ENCODE assay signal across 10 mouse cellular contexts in genomic region chr6:88976994-88977393, GRCm38 (mm10).
DNase-seq lines count a peak whose midpoint lies in the region; ATAC-seq lines count a peak whose summit lies in the region.
"Had no signal": no experiment of that assay in that cellular context is flagged by ENCODE, and none has a peak within 500 bp of the region (broad histone marks: within the 10 kb centered on the region; RNA-seq: fewer than 3 reads in every experiment).

No protein-coding gene starts in this region.

- peak overlapping the region; percentile 84 for H3K27ac ChIP-seq in hindbrain, embryonic 11.5 days (ENCODE audit: low read depth, low read length)
- peak overlapping the region; percentile 80 for H3K27ac ChIP-seq in midbrain, embryonic 15.5 days
- H3K27ac ChIP-seq: liver, embryonic 14.5 days had no signal

- H3K27me3 ChIP-seq in hindbrain, embryonic 11.5 days (ENCODE audit: control insufficient read depth, insufficient read depth, low read length), result no peaks in the 10 kb centered on the region
- H3K27me3 ChIP-seq in midbrain, embryonic 15.5 days (replicated peaks), result no peaks in the 10 kb centered on the region

- DNase-seq in adrenal gland, postnatal 14 days, result peak; percentile 33
- DNase-seq in adrenal gland, postnatal 25 days, result no peak
- DNase-seq in embryo, embryonic 10.5 days (ENCODE audit: low spot score), result peak; percentile 68
- DNase-seq in hindbrain, embryonic 11.5 days (ENCODE audit: low spot score), result peak; percentile 76
- DNase-seq in urinary bladder, postnatal 4 days (ENCODE audit: low spot score in 2 of 2), result no peak
- DNase-seq: gastrocnemius, postnatal 10 days had no signal

- H3K4me3 ChIP-seq in hindbrain, embryonic 11.5 days (ENCODE audit: low read depth, low read length), result no peak overlapping the region
- H3K4me3 ChIP-seq in midbrain, embryonic 15.5 days, result no peak overlapping the region

- WGBS in hindbrain, embryonic 11.5 days, result 0% methylated on average over 8 of the region's 8 CpGs
- WGBS in midbrain, embryonic 15.5 days, result 5% methylated on average over 8 of the region's 8 CpGs

- no peaks in the 10 kb centered on the region for H3K36me3 ChIP-seq in hindbrain, embryonic 11.5 days (ENCODE audit: control insufficient read depth, insufficient read depth, low read length)
- H3K36me3 ChIP-seq in midbrain, embryonic 15.5 days (replicated peaks), result no peaks in the 10 kb centered on the region

- ATAC-seq in hindbrain, embryonic 11.5 days (ENCODE audit: low FRiP score), result no peak
- no peak; the same call in 1 of the 2 replicates for ATAC-seq in midbrain, embryonic 15.5 days (replicated peaks)
- no peak for ATAC-seq in inflammation-experienced regulatory T-cells, adult 6 months
- no peak for ATAC-seq in frontal cortex, adult (ENCODE audit: low TSS enrichment)

- H3K9ac ChIP-seq in hindbrain, embryonic 11.5 days (ENCODE audit: low read depth, low read length), result peak overlapping the region; percentile 5
- no peak overlapping the region for H3K9ac ChIP-seq in midbrain, embryonic 15.5 days
- H3K9ac ChIP-seq: liver, embryonic 14.5 days had no signal

- H3K4me2 ChIP-seq in hindbrain, embryonic 11.5 days (replicated peaks; ENCODE audit: low read depth, low read length), result no peak overlapping the region; the same call in 1 of the 2 replicates
- H3K4me2 ChIP-seq in midbrain, embryonic 15.5 days, result peak overlapping the region; percentile 23; the same call in 1 of the 2 replicates

- no peaks in the 10 kb centered on the region for H3K9me3 ChIP-seq in hindbrain, embryonic 11.5 days (ENCODE audit: control insufficient read depth, low read length)
- H3K9me3 ChIP-seq in midbrain, embryonic 15.5 days, result no peaks in the 10 kb centered on the region

- peaks cover 26% of the 10 kb centered on the region for H3K4me1 ChIP-seq in hindbrain, embryonic 11.5 days (replicated peaks; ENCODE audit: control insufficient read depth, insufficient read depth, low read length)
- H3K4me1 ChIP-seq in midbrain, embryonic 15.5 days, result peaks cover 79% of the 10 kb centered on the region

Comparison
In these comparisons a context has a peak if more than half of its experiments do, and no peak if none do; other contexts are left out.
1. DNase-seq: peak in adrenal gland, postnatal 14 days (single experiment), embryo, embryonic 10.5 days (single experiment) and hindbrain, embryonic 11.5 days (single experiment); none in adrenal gland, postnatal 25 days (single experiment) and urinary bladder, postnatal 4 days (0 of 2).